Mouse (Mus musculus) midbrain, postnatal 0 days (tissue): ENCODE measurements around the gene Thsd4. TPM values are rescaled to one million over a fixed set of nuclear protein-coding genes. Genes with fewer than 3 reads are reported as not detected.
"Not testable (repeated sequence)": the region's sequence is repeated elsewhere in the genome, so short reads cannot be mapped to it uniquely, and the experiment has no call there.

ENCODE experiments used
- ATAC-seq: fragments of 200-750 bp; cut with Nextera tagmentation; 2 replicates; pipeline ENCODE4 v1.8.0; 2017; ENCODE audit warnings: moderate number of reproducible peaks, mild to moderate bottlenecking, moderate TSS enrichment, moderate library complexity; ENCODE audit not compliant: low FRiP score
- DNase-seq: peaks from one replicate; pipeline ENCODE4 v3.0.0-alpha.2; 2015; ENCODE audit warnings: low spot score
- H3K27ac ChIP-seq: fragments of 300-500 bp; sonication (generic); 2 replicates; pipeline ENCODE4 v1.5.1; 2014; ENCODE audit warnings: low read depth, mild to moderate bottlenecking, low read length, mixed read lengths
- H3K27me3 ChIP-seq: fragments of 300-500 bp; sonication (generic); 2 replicates; pipeline ENCODE4 v1.6.1; 2014; ENCODE audit warnings: low read length, control low read depth, mixed read lengths; ENCODE audit not compliant: insufficient read depth
- H3K36me3 ChIP-seq: fragments of 300-500 bp; sonication (generic); 2 replicates; pipeline ENCODE4 v1.6.1; 2014; ENCODE audit warnings: low read length, control low read depth, mixed read lengths; ENCODE audit not compliant: insufficient read depth
- H3K4me1 ChIP-seq: fragments of 300-500 bp; sonication (generic); 2 replicates; pipeline ENCODE4 v1.6.1; 2014; ENCODE audit warnings: mild to moderate bottlenecking, control low read depth, antibody characterized with exemption, low read length, mixed read lengths; ENCODE audit not compliant: insufficient read depth
- H3K4me2 ChIP-seq: fragments of 300-500 bp; sonication (generic); 2 replicates; pipeline ENCODE4 v1.6.1; 2014; ENCODE audit warnings: low read depth, mild to moderate bottlenecking, low read length, mixed read lengths; ENCODE audit not compliant: poor library complexity, severe bottlenecking
- H3K4me3 ChIP-seq: fragments of 300-500 bp; sonication (generic); 2 replicates; pipeline ENCODE4 v1.5.1; 2014; ENCODE audit warnings: low read depth, mild to moderate bottlenecking, low read length, moderate library complexity
- H3K9ac ChIP-seq: fragments of 300-500 bp; sonication (generic); replicated peaks from 2 replicates; pipeline ENCODE4 v1.6.1; 2014; ENCODE audit warnings: mild to moderate bottlenecking, low read length, moderate library complexity, mixed read lengths; ENCODE audit not compliant: poor library complexity, severe bottlenecking
- H3K9me3 ChIP-seq: fragments of 300-500 bp; sonication (generic); 2 replicates; pipeline ENCODE4 v1.6.1; 2016; ENCODE audit warnings: low read length, control low read depth
- CTCF ChIP-seq: IDR thresholded peaks from 2 replicates; pipeline ENCODE4 v1.5.1; 2016; ENCODE audit warnings: antibody characterized with exemption, mild to moderate bottlenecking
- WGBS: fragments of 180-500 bp; shearing (Covaris S2); extraction: QIAGEN DNeasy Blood & Tissue Kit; methylation state at CpG from one replicate; pipeline ENCODE4 v1.1.7; 2014; 5-methylcytosine and 5-hydroxymethylcytosine counted together
- polyA plus RNA-seq: library from polyadenylated mRNA; unstranded; fragments of >200 nt; fragmentation: Nextera tagmentation; extraction: Ambion mirVana; gene quantifications from 2 replicates; pipeline ENCODE4 v1.2.1, GENCODE M21; 2015
- total RNA-seq: library from RNA; depleted of rRNA; stranded (reverse); fragments of >200 nt; gene quantifications from 2 replicates; pipeline ENCODE4 v1.2.3, GENCODE M21; 2014; rRNA removed

Thsd4 gene
- total and polyA plus RNA-seq, 2 experiments from 2014 or later = 4.8 to 23.6 TPM

GRCm38 (mm10) chr9:59938529-59938928 is 583.3 kb downstream of the Thsd4 start:
- H3K9ac ChIP-seq = no peak overlapping the region
- H3K27ac ChIP-seq = no peak overlapping the region
- WGBS = 81% methylated on average over 8 of the region's 8 CpGs
- H3K4me1 ChIP-seq = no peaks in the 10 kb centered on the region; the same call in 1 of the 2 replicates
- no peak overlapping the region for H3K4me2 ChIP-seq
- DNase-seq (no peak), ATAC-seq (no peak)
- H3K9me3 ChIP-seq = no peaks in the 10 kb centered on the region
- no peaks in the 10 kb centered on the region for H3K27me3 ChIP-seq
- no peak overlapping the region for H3K4me3 ChIP-seq
- no peak for TF ChIP-seq CTCF
- no peaks in the 10 kb centered on the region for H3K36me3 ChIP-seq

GRCm38 (mm10) chr9:59935866-59936265 is 586.0 kb downstream of the Thsd4 start:
- not testable (repeated sequence) for ATAC-seq, H3K27me3 ChIP-seq, DNase-seq, H3K36me3 ChIP-seq, H3K4me2 ChIP-seq, H3K9me3 ChIP-seq, H3K4me3 ChIP-seq, H3K9ac ChIP-seq, H3K27ac ChIP-seq, H3K4me1 ChIP-seq
- 81% methylated on average over 8 of the region's 8 CpGs for WGBS

- H3K4me1 ChIP-seq = no peaks in the 10 kb centered on the region
- H3K9me3 ChIP-seq = no peaks in the 10 kb centered on the region
- no peak overlapping the region for H3K4me3 ChIP-seq
- DNase-seq (no peak), ATAC-seq (no peak)
- no peak for TF ChIP-seq CTCF
- no peaks in the 10 kb centered on the region for H3K27me3 ChIP-seq
- WGBS = 87% methylated on average over 3 of the region's 3 CpGs
- H3K27ac ChIP-seq = no peak overlapping the region
- H3K36me3 ChIP-seq = peaks cover 12% of the 10 kb centered on the region; the same call in 1 of the 2 replicates
- H3K9ac ChIP-seq = no peak overlapping the region
- no peak overlapping the region for H3K4me2 ChIP-seq
Measured at GRCm38 (mm10) chr9:59930248-59930647, 591.6 kb downstream of the Thsd4 start.

Other genes starting within 250 kb of the Thsd4 start
- 79.2 and 86.5 TPM in 2 replicates for gene Lrrc49, start 166.1 kb upstream of the Thsd4 start, total RNA-seq
- 69.2 and 72.0 TPM in 2 replicates for gene Lrrc49, start 166.1 kb upstream of the Thsd4 start, polyA plus RNA-seq
- 37.3 and 42.6 TPM in 2 replicates for gene Larp6, start 190.9 kb upstream of the Thsd4 start, total RNA-seq
- 30.4 and 31.4 TPM in 2 replicates for gene Larp6, start 190.9 kb upstream of the Thsd4 start, polyA plus RNA-seq